Mouse (Mus musculus): ENCODE results near the gene Mertk. TPM values are rescaled to one million over a fixed set of nuclear protein-coding genes. Genes with fewer than 3 reads are reported as not detected.

Mertk gene
- 5.2 and 6.1 TPM in 2 replicates for polyA plus RNA-seq (2015; fragmentation: Nextera tagmentation; extraction: Ambion mirVana)

- TF ChIP-seq EP300 (IDR thresholded peaks at IDR 0.05; ENCODE audit: low read depth) (no peak), CTCF (IDR thresholded peaks at IDR 0.05; ENCODE audit: low read depth) (no peak)
- H3K4me2 ChIP-seq (ENCODE audit: low read depth, low read length), result peak within 1 kb of the TSS; percentile 80
- H3K36me3 ChIP-seq (replicated peaks; ENCODE audit: insufficient read depth, low read length), result no peaks in the 10 kb centered on the region
- DNase-seq (peak; percentile 86), ATAC-seq (peak; percentile 95)
- H3K9me3 ChIP-seq (ENCODE audit: low read length), result no peaks in the 10 kb centered on the region
- H3K4me1 ChIP-seq (ENCODE audit: insufficient read depth), result 0 out of 2 replicates have a peak, but pooled peaks cover 2% of the 10 kb centered on the region
- WGBS (ENCODE audit: insufficient replicate concordance), result 1% methylated on average over 30 of the region's 30 CpGs
- H3K27ac ChIP-seq (ENCODE audit: low read depth), result peak within 1 kb of the TSS; percentile 87
- H3K4me3 ChIP-seq (ENCODE audit: low read depth, low read length), result peak within 1 kb of the TSS; percentile 69
- H3K9ac ChIP-seq (replicated peaks), result peak within 1 kb of the TSS; percentile 70
- H3K27me3 ChIP-seq (ENCODE audit: insufficient read depth, low read length), result peaks cover 9% of the 10 kb centered on the region; the same call in 1 of the 2 replicates
Measured at GRCm38 (mm10) chr2:128698693-128699181, at the start of gene Mertk. Gene Mertk (plus strand): TSS chr2:128698956.

- DNase-seq (no peak), ATAC-seq (no peak)
- no peak for TF ChIP-seq CTCF (IDR thresholded peaks at IDR 0.05; ENCODE audit: low read depth)
- TF ChIP-seq EP300 (IDR thresholded peaks at IDR 0.05; ENCODE audit: low read depth), result no peak
- H3K4me3 ChIP-seq (ENCODE audit: low read depth, low read length), result no peak overlapping the region
- no peaks in the 10 kb centered on the region for H3K27me3 ChIP-seq (ENCODE audit: insufficient read depth, low read length)
- peaks cover 59% of the 10 kb centered on the region for H3K36me3 ChIP-seq (replicated peaks; ENCODE audit: insufficient read depth, low read length)
- H3K4me2 ChIP-seq (ENCODE audit: low read depth, low read length), result no peak overlapping the region
- no peaks in the 10 kb centered on the region; the same call in 1 of the 2 replicates for H3K4me1 ChIP-seq (ENCODE audit: insufficient read depth)
- H3K9me3 ChIP-seq (ENCODE audit: low read length), result no peaks in the 10 kb centered on the region
- no peak overlapping the region for H3K9ac ChIP-seq (replicated peaks)
- 63% methylated on average over 4 of the region's 4 CpGs for WGBS (ENCODE audit: insufficient replicate concordance)
- H3K27ac ChIP-seq (ENCODE audit: low read depth), result no peak overlapping the region; the same call in 1 of the 2 replicates
Measured at GRCm38 (mm10) chr2:128680661-128681060, 18.1 kb upstream of the Mertk start.

GRCm38 (mm10) chr2:128686921-128687557 is 11.7 kb upstream of the Mertk start, which contains the start of gene Anapc1:
Gene Anapc1 (minus strand): TSS chr2:128687391.
- Histone ChIP-seq H3K27me3 (ENCODE audit: insufficient read depth, low read length) (no peaks in the 10 kb centered on the region), H3K4me2 (ENCODE audit: low read depth, low read length) (peak within 1 kb of the TSS; percentile 75), H3K27ac (ENCODE audit: low read depth) (peak within 1 kb of the TSS; percentile 62), H3K9me3 (ENCODE audit: low read length) (no peaks in the 10 kb centered on the region), H3K4me1 (ENCODE audit: insufficient read depth) (peaks cover 8% of the 10 kb centered on the region), H3K4me3 (ENCODE audit: low read depth, low read length) (peak within 1 kb of the TSS; percentile 85), H3K9ac (replicated peaks) (peak within 1 kb of the TSS; percentile 95), H3K36me3 (replicated peaks; ENCODE audit: insufficient read depth, low read length) (peaks cover 15% of the 10 kb centered on the region)
- ATAC-seq (peak; percentile 98), DNase-seq (peak; percentile 89)
- WGBS (ENCODE audit: insufficient replicate concordance), result under 1% methylated on average over 58 of the region's 58 CpGs
- TF ChIP-seq CTCF (IDR thresholded peaks at IDR 0.05; ENCODE audit: low read depth) (no peak), EP300 (IDR thresholded peaks at IDR 0.05; ENCODE audit: low read depth) (no peak)

GRCm38 (mm10) chr2:128687558-128688120 is 11.1 kb upstream of the Mertk start:
- Histone ChIP-seq H3K9ac (replicated peaks) (peak overlapping the region; percentile 95), H3K27ac (ENCODE audit: low read depth) (peak overlapping the region; percentile 62), H3K4me3 (ENCODE audit: low read depth, low read length) (peak overlapping the region; percentile 85), H3K36me3 (replicated peaks; ENCODE audit: insufficient read depth, low read length) (peaks cover 12% of the 10 kb centered on the region), H3K27me3 (ENCODE audit: insufficient read depth, low read length) (no peaks in the 10 kb centered on the region), H3K9me3 (ENCODE audit: low read length) (no peaks in the 10 kb centered on the region), H3K4me1 (ENCODE audit: insufficient read depth) (peaks cover 8% of the 10 kb centered on the region), H3K4me2 (ENCODE audit: low read depth, low read length) (peak overlapping the region; percentile 75)
- DNase-seq (no peak), ATAC-seq (peak; percentile 47)
- WGBS (ENCODE audit: insufficient replicate concordance), result 49% methylated on average over 10 of the region's 10 CpGs
- no peak for TF ChIP-seq EP300 (IDR thresholded peaks at IDR 0.05; ENCODE audit: low read depth)
- TF ChIP-seq CTCF (IDR thresholded peaks at IDR 0.05; ENCODE audit: low read depth), result no peak

- Histone ChIP-seq H3K4me3 (ENCODE audit: low read depth, low read length) (no peak overlapping the region), H3K9ac (replicated peaks) (no peak overlapping the region), H3K27ac (ENCODE audit: low read depth) (no peak overlapping the region), H3K4me2 (ENCODE audit: low read depth, low read length) (no peak overlapping the region), H3K27me3 (ENCODE audit: insufficient read depth, low read length) (no peaks in the 10 kb centered on the region), H3K4me1 (ENCODE audit: insufficient read depth) (no peaks in the 10 kb centered on the region), H3K36me3 (replicated peaks; ENCODE audit: insufficient read depth, low read length) (no peaks in the 10 kb centered on the region), H3K9me3 (ENCODE audit: low read length) (no peaks in the 10 kb centered on the region)
- DNase-seq, result no peak
- no peak for ATAC-seq
- TF ChIP-seq CTCF (IDR thresholded peaks at IDR 0.05; ENCODE audit: low read depth) (no peak), EP300 (IDR thresholded peaks at IDR 0.05; ENCODE audit: low read depth) (no peak)
- WGBS (ENCODE audit: insufficient replicate concordance), result 83% methylated on average over 14 of the region's 14 CpGs
Measured at GRCm38 (mm10) chr2:128692336-128692735, 6.4 kb upstream of the Mertk start.

- DNase-seq (no peak), ATAC-seq (no peak)
- Histone ChIP-seq H3K27ac (ENCODE audit: low read depth) (no peak overlapping the region), H3K9me3 (ENCODE audit: low read length) (no peaks in the 10 kb centered on the region), H3K4me1 (ENCODE audit: insufficient read depth) (no peaks in the 10 kb centered on the region), H3K4me2 (ENCODE audit: low read depth, low read length) (no peak overlapping the region), H3K27me3 (ENCODE audit: insufficient read depth, low read length) (no peaks in the 10 kb centered on the region), H3K9ac (replicated peaks) (no peak overlapping the region), H3K4me3 (ENCODE audit: low read depth, low read length) (no peak overlapping the region), H3K36me3 (replicated peaks; ENCODE audit: insufficient read depth, low read length) (no peaks in the 10 kb centered on the region)
- WGBS (ENCODE audit: insufficient replicate concordance), result 91% methylated on average over 10 of the region's 10 CpGs
- no peak for TF ChIP-seq CTCF (IDR thresholded peaks at IDR 0.05; ENCODE audit: low read depth)
- no peak for TF ChIP-seq EP300 (IDR thresholded peaks at IDR 0.05; ENCODE audit: low read depth)
Measured at GRCm38 (mm10) chr2:128692771-128693170, 6.0 kb upstream of the Mertk start.

Data from liver, postnatal 0 days (tissue).